Mouse (Mus musculus): ENCODE data around the gene Kank2. TPM values are rescaled to one million over a fixed set of nuclear protein-coding genes. Genes with fewer than 3 reads are reported as not detected.

The Kank2 gene
- polyA plus RNA-seq, 1 experiment from 2014 or later = 2.7 TPM

- Histone ChIP-seq H3K9ac (replicated peaks; ENCODE audit: low read length) (no peak overlapping the region), H3K4me3 (replicated peaks; ENCODE audit: low read depth, low read length) (no peak overlapping the region), H3K4me2 (ENCODE audit: low read length) (no peak overlapping the region), H3K4me1 (ENCODE audit: control insufficient read depth, insufficient read depth, low read length) (no peaks in the 10 kb centered on the region), H3K9me3 (ENCODE audit: control insufficient read depth, low read length) (no peaks in the 10 kb centered on the region), H3K27me3 (ENCODE audit: control insufficient read depth, insufficient read depth, low read length) (no peaks in the 10 kb centered on the region), H3K27ac (replicated peaks; ENCODE audit: low read depth, low read length) (no peak overlapping the region), H3K36me3 (ENCODE audit: control insufficient read depth, insufficient read depth, low read length) (peaks cover 12% of the 10 kb centered on the region)
- ATAC-seq (ENCODE audit: low FRiP score, low TSS enrichment) (no peak), DNase-seq (no peak)
- 92% methylated on average over 2 of the region's 2 CpGs for WGBS
Observed at GRCm38 (mm10) chr9:21754003-21754402, 44.5 kb downstream of the Kank2 start.

GRCm38 (mm10) chr9:21752252-21752792 is 46.2 kb downstream of the Kank2 start:
- no peaks in the 10 kb centered on the region for H3K9me3 ChIP-seq (ENCODE audit: control insufficient read depth, low read length)
- no peak for ATAC-seq (ENCODE audit: low FRiP score, low TSS enrichment)
- WGBS = 68% methylated on average over 10 of the region's 10 CpGs
- no peak overlapping the region for H3K9ac ChIP-seq (replicated peaks; ENCODE audit: low read length)
- no peak overlapping the region for H3K4me3 ChIP-seq (replicated peaks; ENCODE audit: low read depth, low read length)
- peaks cover 29% of the 10 kb centered on the region for H3K36me3 ChIP-seq (ENCODE audit: control insufficient read depth, insufficient read depth, low read length)
- H3K27me3 ChIP-seq (ENCODE audit: control insufficient read depth, insufficient read depth, low read length) = no peaks in the 10 kb centered on the region
- no peak overlapping the region for H3K4me2 ChIP-seq (ENCODE audit: low read length)
- no peaks in the 10 kb centered on the region for H3K4me1 ChIP-seq (ENCODE audit: control insufficient read depth, insufficient read depth, low read length)
- H3K27ac ChIP-seq (replicated peaks; ENCODE audit: low read depth, low read length) = no peak overlapping the region
- no peak for DNase-seq

- Histone ChIP-seq H3K4me1 (ENCODE audit: control insufficient read depth, insufficient read depth, low read length) (no peaks in the 10 kb centered on the region), H3K27me3 (ENCODE audit: control insufficient read depth, insufficient read depth, low read length) (no peaks in the 10 kb centered on the region), H3K4me3 (replicated peaks; ENCODE audit: low read depth, low read length) (no peak overlapping the region), H3K9me3 (ENCODE audit: control insufficient read depth, low read length) (no peaks in the 10 kb centered on the region), H3K9ac (replicated peaks; ENCODE audit: low read length) (no peak overlapping the region), H3K4me2 (ENCODE audit: low read length) (no peak overlapping the region), H3K36me3 (ENCODE audit: control insufficient read depth, insufficient read depth, low read length) (peaks cover 39% of the 10 kb centered on the region), H3K27ac (replicated peaks; ENCODE audit: low read depth, low read length) (no peak overlapping the region)
- 76% methylated on average over 6 of the region's 6 CpGs for WGBS
- ATAC-seq (ENCODE audit: low FRiP score, low TSS enrichment) = no peak
- no peak for DNase-seq
Observed at GRCm38 (mm10) chr9:21751347-21751746, 47.2 kb downstream of the Kank2 start.

- no peak overlapping the region for H3K4me3 ChIP-seq (replicated peaks; ENCODE audit: low read depth, low read length)
- H3K27me3 ChIP-seq (ENCODE audit: control insufficient read depth, insufficient read depth, low read length) = no peaks in the 10 kb centered on the region
- no peak overlapping the region for H3K4me2 ChIP-seq (ENCODE audit: low read length)
- DNase-seq (no peak), ATAC-seq (ENCODE audit: low FRiP score, low TSS enrichment) (no peak)
- peaks cover 48% of the 10 kb centered on the region for H3K36me3 ChIP-seq (ENCODE audit: control insufficient read depth, insufficient read depth, low read length)
- H3K27ac ChIP-seq (replicated peaks; ENCODE audit: low read depth, low read length) = no peak overlapping the region
- H3K4me1 ChIP-seq (ENCODE audit: control insufficient read depth, insufficient read depth, low read length) = no peaks in the 10 kb centered on the region
- H3K9ac ChIP-seq (replicated peaks; ENCODE audit: low read length) = no peak overlapping the region
- WGBS = 81% methylated on average over 3 of the region's 3 CpGs
- no peaks in the 10 kb centered on the region for H3K9me3 ChIP-seq (ENCODE audit: control insufficient read depth, low read length)
Observed at GRCm38 (mm10) chr9:21750370-21750769, 48.2 kb downstream of the Kank2 start.

- Histone ChIP-seq H3K27me3 (ENCODE audit: control insufficient read depth, insufficient read depth, low read length) (no peaks in the 10 kb centered on the region), H3K4me1 (ENCODE audit: control insufficient read depth, insufficient read depth, low read length) (no peaks in the 10 kb centered on the region), H3K9ac (replicated peaks; ENCODE audit: low read length) (no peak overlapping the region), H3K4me2 (ENCODE audit: low read length) (no peak overlapping the region), H3K27ac (replicated peaks; ENCODE audit: low read depth, low read length) (no peak overlapping the region), H3K9me3 (ENCODE audit: control insufficient read depth, low read length) (no peaks in the 10 kb centered on the region), H3K4me3 (replicated peaks; ENCODE audit: low read depth, low read length) (no peak overlapping the region), H3K36me3 (ENCODE audit: control insufficient read depth, insufficient read depth, low read length) (peaks cover 57% of the 10 kb centered on the region)
- DNase-seq = no peak
- ATAC-seq (ENCODE audit: low FRiP score, low TSS enrichment) = no peak
- WGBS = 90% methylated on average over 6 of the region's 6 CpGs
Observed at GRCm38 (mm10) chr9:21749382-21750118, 49.0 kb downstream of the Kank2 start.

GRCm38 (mm10) chr9:21748491-21748890 is 50.1 kb downstream of the Kank2 start:
- Histone ChIP-seq H3K27ac (replicated peaks; ENCODE audit: low read depth, low read length) (no peak overlapping the region), H3K9ac (replicated peaks; ENCODE audit: low read length) (no peak overlapping the region), H3K27me3 (ENCODE audit: control insufficient read depth, insufficient read depth, low read length) (no peaks in the 10 kb centered on the region), H3K36me3 (ENCODE audit: control insufficient read depth, insufficient read depth, low read length) (peaks cover 67% of the 10 kb centered on the region), H3K4me3 (replicated peaks; ENCODE audit: low read depth, low read length) (no peak overlapping the region), H3K4me2 (ENCODE audit: low read length) (no peak overlapping the region), H3K9me3 (ENCODE audit: control insufficient read depth, low read length) (no peaks in the 10 kb centered on the region), H3K4me1 (ENCODE audit: control insufficient read depth, insufficient read depth, low read length) (no peaks in the 10 kb centered on the region)
- DNase-seq (no peak), ATAC-seq (ENCODE audit: low FRiP score, low TSS enrichment) (no peak)
- 92% methylated on average over 10 of the region's 10 CpGs for WGBS

GRCm38 (mm10) chr9:21748033-21748432 is 50.5 kb downstream of the Kank2 start:
- Histone ChIP-seq H3K36me3 (ENCODE audit: control insufficient read depth, insufficient read depth, low read length) (peaks cover 68% of the 10 kb centered on the region), H3K4me2 (ENCODE audit: low read length) (no peak overlapping the region), H3K9me3 (ENCODE audit: control insufficient read depth, low read length) (no peaks in the 10 kb centered on the region), H3K9ac (replicated peaks; ENCODE audit: low read length) (no peak overlapping the region), H3K4me3 (replicated peaks; ENCODE audit: low read depth, low read length) (no peak overlapping the region), H3K27me3 (ENCODE audit: control insufficient read depth, insufficient read depth, low read length) (no peaks in the 10 kb centered on the region), H3K4me1 (ENCODE audit: control insufficient read depth, insufficient read depth, low read length) (no peaks in the 10 kb centered on the region), H3K27ac (replicated peaks; ENCODE audit: low read depth, low read length) (no peak overlapping the region)
- DNase-seq (peak; percentile 30), ATAC-seq (ENCODE audit: low FRiP score, low TSS enrichment) (no peak)
- WGBS = 77% methylated on average over 7 of the region's 7 CpGs

GRCm38 (mm10) chr9:21747238-21747774 is 51.2 kb downstream of the Kank2 start:
- DNase-seq (no peak), ATAC-seq (ENCODE audit: low FRiP score, low TSS enrichment) (no peak)
- no peak overlapping the region for H3K9ac ChIP-seq (replicated peaks; ENCODE audit: low read length)
- peaks cover 74% of the 10 kb centered on the region for H3K36me3 ChIP-seq (ENCODE audit: control insufficient read depth, insufficient read depth, low read length)
- H3K4me1 ChIP-seq (ENCODE audit: control insufficient read depth, insufficient read depth, low read length) = no peaks in the 10 kb centered on the region
- H3K9me3 ChIP-seq (ENCODE audit: control insufficient read depth, low read length) = no peaks in the 10 kb centered on the region
- H3K4me3 ChIP-seq (replicated peaks; ENCODE audit: low read depth, low read length) = no peak overlapping the region
- H3K4me2 ChIP-seq (ENCODE audit: low read length) = no peak overlapping the region
- WGBS = 95% methylated on average over 3 of the region's 3 CpGs
- no peaks in the 10 kb centered on the region for H3K27me3 ChIP-seq (ENCODE audit: control insufficient read depth, insufficient read depth, low read length)
- H3K27ac ChIP-seq (replicated peaks; ENCODE audit: low read depth, low read length) = no peak overlapping the region

GRCm38 (mm10) chr9:21741514-21741913 is 57.0 kb downstream of the Kank2 start:
- Histone ChIP-seq H3K4me2 (ENCODE audit: low read length) (no peak overlapping the region), H3K9me3 (ENCODE audit: control insufficient read depth, low read length) (no peaks in the 10 kb centered on the region), H3K9ac (replicated peaks; ENCODE audit: low read length) (no peak overlapping the region), H3K27me3 (ENCODE audit: control insufficient read depth, insufficient read depth, low read length) (no peaks in the 10 kb centered on the region), H3K27ac (replicated peaks; ENCODE audit: low read depth, low read length) (no peak overlapping the region), H3K4me1 (ENCODE audit: control insufficient read depth, insufficient read depth, low read length) (no peaks in the 10 kb centered on the region), H3K4me3 (replicated peaks; ENCODE audit: low read depth, low read length) (no peak overlapping the region), H3K36me3 (ENCODE audit: control insufficient read depth, insufficient read depth, low read length) (peaks cover 90% of the 10 kb centered on the region)
- DNase-seq = no peak
- WGBS = 96% methylated on average over 11 of the region's 11 CpGs
- ATAC-seq (ENCODE audit: low FRiP score, low TSS enrichment) = no peak
